Mouse (Mus musculus) lung, embryonic 15.5 days (tissue): Measurements from ENCODE around the gene Vps25. TPM values are rescaled to one million over a fixed set of nuclear protein-coding genes. Genes with fewer than 3 reads are reported as not detected.

Experiments used
- ATAC-seq: fragments of 200-750 bp; cut with Nextera tagmentation; 2 replicates; pipeline ENCODE4 v1.8.0; 2017; ENCODE audit warnings: moderate number of reproducible peaks, borderline replicate concordance; ENCODE audit not compliant: low FRiP score, low TSS enrichment; ENCODE audit errors: extremely low read depth
- H3K27ac ChIP-seq: fragments of 300-500 bp; sonication (generic); 2 replicates; pipeline ENCODE4 v1.5.1; 2015; ENCODE audit warnings: moderate library complexity, mild to moderate bottlenecking, inconsistent platforms
- H3K27me3 ChIP-seq: fragments of 300-500 bp; sonication (generic); 2 replicates; pipeline ENCODE4 v1.6.1; 2015; ENCODE audit warnings: inconsistent platforms
- H3K36me3 ChIP-seq: fragments of 300-500 bp; sonication (generic); 2 replicates; pipeline ENCODE4 v1.6.1; 2015; ENCODE audit warnings: inconsistent platforms
- H3K4me1 ChIP-seq: fragments of 300-500 bp; sonication (generic); 2 replicates; pipeline ENCODE4 v1.6.1; 2015; ENCODE audit warnings: inconsistent platforms
- H3K4me2 ChIP-seq: fragments of 300-500 bp; sonication (generic); 2 replicates; pipeline ENCODE4 v1.6.1; 2015; ENCODE audit warnings: inconsistent platforms, mild to moderate bottlenecking, moderate library complexity
- H3K4me3 ChIP-seq: fragments of 300-500 bp; sonication (generic); 2 replicates; pipeline ENCODE4 v1.5.1; 2015; ENCODE audit warnings: mild to moderate bottlenecking, inconsistent platforms
- H3K9ac ChIP-seq: fragments of 300-500 bp; sonication (generic); 2 replicates; pipeline ENCODE4 v1.6.1; 2015; ENCODE audit warnings: inconsistent platforms
- H3K9me3 ChIP-seq: fragments of 300-500 bp; sonication (generic); 2 replicates; pipeline ENCODE4 v1.6.1; 2016; ENCODE audit warnings: inconsistent platforms
- whole genome bisulfite sequencing: fragments of 180-500 bp; shearing (Covaris S2); methylation state at CpG from one replicate; pipeline ENCODE4 v1.1.7; 2015; 5-methylcytosine and 5-hydroxymethylcytosine counted together
- polyA plus RNA-seq: library from polyadenylated mRNA; unstranded; fragments of >200 nt; fragmentation: Nextera tagmentation; extraction: Ambion mirVana; gene quantifications from 2 replicates; pipeline ENCODE4 v1.2.1, GENCODE M21; 2015

The Vps25 gene
- polyA plus RNA-seq: 127 and 128 TPM in 2 replicates

DNA sequence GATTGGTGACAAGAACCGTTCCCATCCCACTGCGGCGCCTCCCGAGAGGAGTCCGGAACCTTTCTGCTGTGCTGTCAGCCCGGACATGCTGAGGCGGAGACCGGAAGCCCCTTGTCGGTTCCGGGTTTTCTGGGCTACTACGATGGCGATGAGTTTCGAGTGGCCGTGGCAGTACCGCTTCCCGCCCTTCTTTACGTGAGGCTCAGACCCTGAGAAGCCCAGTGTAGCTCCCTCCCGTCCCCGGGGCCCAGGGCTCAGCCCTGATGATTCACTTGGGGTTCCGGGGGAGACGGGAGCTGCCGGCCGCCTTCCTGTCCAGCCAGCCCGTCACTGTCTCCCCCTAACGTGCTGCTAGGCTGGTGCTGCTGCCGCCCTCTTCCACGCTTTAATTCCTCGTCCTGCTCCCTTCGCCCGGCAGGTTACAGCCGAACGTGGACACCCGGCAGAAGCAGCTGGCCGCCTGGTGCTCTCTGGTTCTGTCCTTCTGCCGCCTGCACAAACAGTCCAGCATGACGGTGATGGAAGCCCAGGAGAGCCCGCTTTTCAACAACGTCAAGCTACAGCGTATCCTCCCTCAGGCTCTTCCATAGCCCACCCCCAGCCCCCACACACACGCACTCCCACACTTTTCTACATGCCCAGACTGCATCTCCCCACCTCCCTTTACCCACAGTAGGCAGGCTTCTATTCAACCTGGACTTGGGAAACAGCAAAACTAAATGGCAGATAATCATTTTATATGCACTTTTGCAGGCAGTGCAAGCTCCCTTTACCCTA, at the start of gene Vps25:
Gene Vps25, plus strand, starts transcription at position 95 of the 777 bp plus-strand sequence.
- H3K4me1 ChIP-seq: peaks cover 21% of the 10 kb centered on the region
- peak within 1 kb of the TSS; percentile 97 for H3K4me3 ChIP-seq
- H3K9me3 ChIP-seq: no peaks in the 10 kb centered on the region
- H3K36me3 ChIP-seq: 0 out of 2 replicates have a peak, but pooled peaks cover 9% of the 10 kb centered on the region
- H3K9ac ChIP-seq: peak within 1 kb of the TSS; percentile 97
- ATAC-seq: peak; percentile 79
- WGBS: under 1% methylated on average over 40 of the region's 40 CpGs
- H3K27ac ChIP-seq: peak within 1 kb of the TSS; percentile 93
- H3K4me2 ChIP-seq: peak within 1 kb of the TSS; percentile 95
- H3K27me3 ChIP-seq: no peaks in the 10 kb centered on the region

DNA sequence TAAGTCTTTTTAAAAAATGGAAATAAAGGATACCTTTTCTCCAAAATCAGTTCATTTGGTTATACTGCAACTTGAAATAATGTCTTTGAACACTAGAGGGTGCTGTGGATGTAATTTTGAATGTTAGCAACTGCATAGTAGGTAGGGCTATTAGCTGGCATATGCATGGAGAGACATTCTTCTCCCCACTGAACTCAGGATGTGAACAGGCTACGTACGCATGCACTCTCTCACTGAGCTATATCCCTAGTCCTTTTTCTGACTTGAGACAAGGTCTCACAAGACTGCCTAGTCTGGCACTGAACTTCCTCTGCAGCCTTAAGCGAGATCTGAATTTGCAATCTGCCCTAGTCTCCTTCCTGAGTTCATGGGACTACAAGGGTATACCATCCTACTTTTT, 41.5 kb upstream of the Vps25 start:
- Histone ChIP-seq H3K4me3 (no peak overlapping the region), H3K9me3 (no peaks in the 10 kb centered on the region), H3K4me1 (no peaks in the 10 kb centered on the region), H3K9ac (no peak overlapping the region), H3K27me3 (no peaks in the 10 kb centered on the region), H3K36me3 (peaks cover 66% of the 10 kb centered on the region), H3K27ac (no peak overlapping the region), H3K4me2 (no peak overlapping the region)
- ATAC-seq: no peak
- 24% methylated on average over 3 of the region's 3 CpGs for WGBS

DNA sequence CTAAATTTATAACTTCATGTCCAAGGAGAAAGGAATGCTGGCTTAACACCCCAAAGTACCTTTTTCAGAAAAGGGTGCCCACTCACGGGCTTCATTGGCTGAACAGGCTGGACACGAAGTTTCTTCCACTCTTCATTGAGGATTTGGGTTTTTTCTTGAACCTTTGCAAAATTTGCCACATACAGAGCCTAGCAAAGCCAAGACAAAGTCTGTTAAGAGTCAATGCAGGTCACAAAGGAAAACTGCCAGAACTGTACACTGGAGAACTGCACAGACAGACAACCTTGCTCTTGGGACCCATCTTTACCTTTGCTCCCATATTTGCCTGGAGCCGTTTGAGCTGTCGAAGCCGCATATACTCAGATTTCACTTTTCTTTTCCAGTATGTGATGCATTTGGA, 36.6 kb upstream of the Vps25 start:
- no peaks in the 10 kb centered on the region for H3K4me1 ChIP-seq
- H3K9ac ChIP-seq: no peak overlapping the region
- 87% methylated on average over 5 of the region's 5 CpGs for WGBS
- H3K9me3 ChIP-seq: no peaks in the 10 kb centered on the region
- peaks cover 37% of the 10 kb centered on the region for H3K36me3 ChIP-seq
- no peak for ATAC-seq
- no peak overlapping the region for H3K4me2 ChIP-seq
- no peaks in the 10 kb centered on the region for H3K27me3 ChIP-seq
- no peak overlapping the region for H3K4me3 ChIP-seq
- H3K27ac ChIP-seq: no peak overlapping the region

DNA sequence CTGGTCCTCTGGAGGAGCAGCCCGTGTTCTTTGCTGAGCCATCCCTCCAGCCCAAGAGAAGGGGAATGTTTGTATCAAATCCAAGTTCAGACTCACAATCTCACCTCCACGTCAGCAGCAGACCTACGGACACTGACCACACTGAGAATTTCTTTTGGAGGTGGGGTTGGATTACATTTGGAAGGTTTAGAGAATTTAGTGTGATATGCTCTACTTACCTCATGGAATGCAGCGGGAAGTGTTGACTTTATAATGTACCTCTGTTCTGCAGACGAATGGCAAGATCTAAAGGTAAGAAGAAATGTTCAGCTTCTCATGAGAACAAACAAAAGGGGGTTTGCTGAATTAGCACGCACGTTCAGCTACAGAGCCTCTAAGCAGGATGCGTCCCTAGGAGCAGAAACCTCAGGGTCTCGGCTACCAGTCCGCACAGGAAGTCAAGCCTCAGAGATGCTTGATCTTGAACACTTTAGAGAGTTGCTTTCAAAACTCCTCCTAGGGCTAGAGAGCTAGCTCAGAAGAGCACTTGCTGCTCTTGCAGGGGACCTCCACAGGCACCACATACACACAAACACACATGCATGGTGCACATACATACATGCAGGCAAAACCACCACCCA, 35.0 kb upstream of the Vps25 start:
- Histone ChIP-seq H3K27me3 (no peaks in the 10 kb centered on the region), H3K27ac (no peak overlapping the region), H3K36me3 (peaks cover 27% of the 10 kb centered on the region), H3K4me1 (no peaks in the 10 kb centered on the region), H3K9ac (no peak overlapping the region), H3K9me3 (no peaks in the 10 kb centered on the region), H3K4me3 (no peak overlapping the region), H3K4me2 (no peak overlapping the region)
- no peak for ATAC-seq
- 70% methylated on average over 10 of the region's 10 CpGs for WGBS

DNA sequence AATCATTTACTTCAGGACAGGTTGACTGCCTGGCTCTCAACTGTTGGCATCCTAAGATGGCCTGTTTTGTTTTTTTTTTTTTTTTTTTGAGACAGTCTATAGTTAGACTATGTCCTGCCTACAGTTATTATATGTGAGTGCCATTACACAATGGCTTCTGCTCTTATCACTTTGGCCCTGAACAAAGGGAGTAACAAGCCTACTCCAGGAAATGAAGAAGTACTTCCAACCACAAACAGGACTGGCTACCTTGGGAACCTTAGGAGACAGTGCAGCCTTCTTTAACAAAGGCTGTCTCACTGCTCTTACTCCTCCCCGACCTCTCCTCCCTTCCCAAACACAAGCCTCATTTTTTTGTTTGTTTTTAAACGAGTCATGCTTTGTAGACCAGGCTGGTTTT, 32.7 kb upstream of the Vps25 start:
- H3K4me2 ChIP-seq: no peak overlapping the region

DNA sequence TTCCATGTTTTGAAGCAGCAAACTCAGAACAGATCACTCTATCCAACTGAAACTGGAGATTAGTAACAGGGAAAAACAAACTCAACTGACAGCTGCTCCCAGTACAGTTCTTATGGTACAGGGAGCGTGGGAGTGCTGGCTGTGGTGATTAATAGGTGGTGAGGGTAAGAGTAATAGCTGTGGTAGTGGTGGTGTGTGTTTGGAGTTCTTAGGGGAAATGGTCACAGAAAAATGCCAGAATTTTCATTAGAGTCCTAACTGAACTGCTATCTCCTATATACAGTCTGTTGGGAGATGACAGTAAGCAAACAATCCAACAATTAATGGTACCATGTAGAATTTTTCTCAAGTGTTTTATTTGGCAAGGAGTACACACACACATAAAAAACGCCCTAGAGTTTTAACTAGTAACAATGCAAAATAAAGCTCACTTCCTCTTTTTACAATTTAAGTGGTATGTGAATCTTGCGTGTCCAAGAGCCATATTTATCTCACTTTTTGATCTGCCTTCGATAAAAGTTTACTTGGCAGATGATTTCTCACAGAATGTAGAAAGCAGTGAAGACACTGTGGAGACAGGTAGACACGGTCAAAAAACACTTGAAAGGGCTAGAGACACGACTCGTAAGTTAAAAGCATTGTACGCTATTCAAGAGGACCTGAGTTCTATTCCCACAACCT, 32.1 kb upstream of the Vps25 start:
- peak overlapping the region; percentile 43; the same call in 1 of the 2 replicates for H3K27ac ChIP-seq
- peaks cover 6% of the 10 kb centered on the region; the same call in 1 of the 2 replicates for H3K4me1 ChIP-seq
- 68% methylated on average over 8 of the region's 8 CpGs for WGBS
- H3K36me3 ChIP-seq: 0 out of 2 replicates have a peak, but pooled peaks cover 2% of the 10 kb centered on the region
- no peak overlapping the region for H3K4me3 ChIP-seq
- H3K9me3 ChIP-seq: no peaks in the 10 kb centered on the region
- no peak overlapping the region for H3K4me2 ChIP-seq
- ATAC-seq: no peak
- no peaks in the 10 kb centered on the region for H3K27me3 ChIP-seq
- no peak overlapping the region for H3K9ac ChIP-seq

More for the DNA sequence above, 32.7 kb upstream of the Vps25 start:
- Histone ChIP-seq H3K4me3 (no peak overlapping the region), H3K27me3 (no peaks in the 10 kb centered on the region), H3K36me3 (peaks cover 6% of the 10 kb centered on the region; the same call in 1 of the 2 replicates), H3K9me3 (no peaks in the 10 kb centered on the region), H3K9ac (no peak overlapping the region), H3K4me1 (peaks cover 6% of the 10 kb centered on the region; the same call in 1 of the 2 replicates), H3K27ac (peak overlapping the region; percentile 43; the same call in 1 of the 2 replicates)
- no peak for ATAC-seq
- WGBS: 23% methylated on average over 2 of the region's 2 CpGs

DNA sequence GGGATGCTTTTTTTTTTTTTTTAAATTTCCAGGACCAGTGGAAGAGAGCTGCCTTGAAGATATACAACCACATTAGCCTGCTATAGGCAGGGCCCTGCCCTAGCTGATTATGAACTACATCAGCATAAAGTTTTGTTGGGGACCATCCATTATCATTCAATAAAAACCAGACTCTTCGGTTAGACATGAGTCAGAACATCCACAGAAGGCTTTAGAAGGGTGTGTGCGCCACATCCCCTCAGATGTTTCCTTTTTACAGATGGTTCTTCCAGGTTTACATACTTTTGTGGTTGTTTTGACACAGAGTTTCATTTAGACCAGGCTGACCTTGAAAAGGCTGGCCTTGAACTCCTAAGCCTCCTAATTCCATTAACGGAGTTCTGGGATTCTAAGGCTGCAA, 29.2 kb upstream of the Vps25 start:
- Histone ChIP-seq H3K9ac (no peak overlapping the region), H3K27ac (no peak overlapping the region), H3K4me1 (peaks cover 13% of the 10 kb centered on the region), H3K9me3 (no peaks in the 10 kb centered on the region), H3K36me3 (no peaks in the 10 kb centered on the region), H3K4me3 (no peak overlapping the region), H3K27me3 (no peaks in the 10 kb centered on the region), H3K4me2 (no peak overlapping the region)
- ATAC-seq: no peak
- 85% methylated on average over 3 of the region's 3 CpGs for WGBS

DNA sequence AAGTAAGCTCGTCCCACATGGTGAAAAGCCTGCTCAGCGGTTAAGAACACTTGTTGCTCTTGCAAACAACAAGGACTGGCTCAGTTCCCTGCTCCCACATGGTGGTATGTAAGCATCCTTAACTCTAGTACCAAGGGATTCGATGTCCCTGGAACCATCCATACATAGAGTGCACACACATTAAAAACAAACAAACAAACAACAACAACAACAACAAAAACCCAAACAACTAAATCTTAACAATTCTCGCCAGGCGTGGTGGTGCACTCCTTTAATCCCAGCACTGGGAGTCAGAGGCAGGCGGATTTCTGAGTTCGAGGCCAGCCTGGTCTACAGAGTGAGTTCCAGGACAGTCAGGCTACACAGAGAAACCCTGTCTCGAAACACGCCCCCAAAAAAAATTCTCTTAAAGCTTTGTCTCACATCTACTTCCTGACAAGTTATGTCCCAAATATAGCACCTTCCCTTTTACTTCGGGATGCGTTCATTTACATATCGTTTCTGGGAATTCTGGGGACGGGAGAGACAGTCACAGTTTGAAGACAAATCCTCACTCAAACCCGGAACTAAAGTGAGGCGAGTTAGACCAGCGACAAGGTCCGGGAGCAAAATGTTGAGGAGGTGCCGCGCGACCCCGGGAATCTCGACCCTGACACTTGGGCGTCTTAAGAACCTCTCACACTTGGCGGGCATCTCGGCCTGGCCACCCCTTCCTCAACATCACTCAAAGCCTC, 28.0 kb upstream of the Vps25 start:
- WGBS: 15% methylated on average over 25 of the region's 25 CpGs
- peak overlapping the region; percentile 78 for H3K4me3 ChIP-seq
- no peaks in the 10 kb centered on the region for H3K9me3 ChIP-seq
- H3K4me2 ChIP-seq: peak overlapping the region; percentile 81
- H3K27ac ChIP-seq: peak overlapping the region; percentile 86
- H3K4me1 ChIP-seq: peaks cover 24% of the 10 kb centered on the region
- H3K9ac ChIP-seq: peak overlapping the region; percentile 77
- no peak for ATAC-seq
- H3K36me3 ChIP-seq: no peaks in the 10 kb centered on the region
- H3K27me3 ChIP-seq: no peaks in the 10 kb centered on the region

DNA sequence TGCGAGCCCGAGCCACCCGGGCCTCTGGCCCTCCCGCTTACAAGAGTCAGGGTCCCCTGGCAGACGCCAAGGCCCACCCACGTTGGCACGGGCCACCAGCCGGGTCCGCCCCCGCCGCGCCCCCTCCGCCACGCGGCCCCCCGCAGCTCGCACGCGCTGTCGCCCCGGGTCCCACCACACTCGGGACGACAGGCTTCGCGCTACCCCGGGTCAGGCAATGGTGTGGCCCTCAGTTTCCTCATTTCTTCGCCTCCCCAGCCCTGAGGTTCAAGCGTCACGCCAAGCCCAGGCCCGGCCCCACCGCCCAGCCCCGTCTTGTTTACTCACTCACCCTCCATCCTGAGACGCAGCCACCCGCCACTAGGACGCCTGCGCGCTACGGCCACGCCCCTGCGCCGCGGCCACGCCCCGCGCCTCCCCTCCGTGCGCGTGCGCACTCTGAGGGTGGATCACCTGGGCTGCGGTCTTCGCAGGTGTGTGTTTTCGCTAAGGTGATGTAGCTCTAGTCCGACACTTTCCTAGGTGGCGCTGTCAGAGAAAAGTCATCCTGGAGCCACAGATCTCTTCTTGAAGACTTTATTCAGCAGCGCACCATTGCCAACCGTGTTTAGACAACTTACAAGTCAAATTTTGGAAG, 27.3 kb upstream of the Vps25 start, which contains the start of gene Ezh1:
Gene Ezh1, minus strand, starts transcription at position 399 of the 637 bp plus-strand sequence.
- Histone ChIP-seq H3K4me2 (peak within 1 kb of the TSS; percentile 81), H3K9me3 (no peaks in the 10 kb centered on the region), H3K4me1 (peaks cover 31% of the 10 kb centered on the region), H3K4me3 (peak within 1 kb of the TSS; percentile 78), H3K27ac (peak within 1 kb of the TSS; percentile 86), H3K36me3 (no peaks in the 10 kb centered on the region), H3K9ac (peak within 1 kb of the TSS; percentile 77), H3K27me3 (no peaks in the 10 kb centered on the region)
- peak; percentile 90 for ATAC-seq
- WGBS: 1% methylated on average over 51 of the region's 56 CpGs

DNA sequence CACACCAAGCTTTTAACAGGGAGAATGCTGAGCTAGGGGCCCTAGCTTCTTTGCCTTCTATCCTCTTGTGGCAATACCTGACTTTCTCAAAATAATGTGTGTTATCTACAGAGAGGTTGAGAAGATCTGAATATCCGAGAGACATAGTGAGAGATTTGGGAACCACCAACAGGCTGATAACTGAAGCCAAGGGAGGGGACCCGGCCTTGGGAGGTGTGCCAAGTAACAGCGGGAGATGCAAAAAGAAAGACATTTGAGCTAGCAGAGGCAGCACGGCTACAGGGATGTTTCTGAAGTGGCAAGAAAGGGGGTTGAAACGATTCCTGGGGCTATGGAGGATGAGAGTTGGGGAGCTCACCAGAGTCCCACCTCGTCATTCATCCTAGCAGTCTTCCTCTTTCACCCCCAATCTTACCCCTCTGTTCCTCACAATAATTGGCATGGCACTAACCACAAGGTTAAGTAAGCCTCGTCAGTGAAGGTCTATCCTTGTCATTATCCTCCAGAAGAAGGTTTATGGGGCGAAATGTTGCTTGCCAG, 24.1 kb upstream of the Vps25 start:
- Histone ChIP-seq H3K36me3 (no peaks in the 10 kb centered on the region), H3K27me3 (no peaks in the 10 kb centered on the region), H3K9ac (no peak overlapping the region), H3K4me2 (0 out of 2 replicates have a peak overlapping the region, but pooled peaks have one; percentile 10), H3K9me3 (no peaks in the 10 kb centered on the region), H3K4me1 (peaks cover 38% of the 10 kb centered on the region), H3K4me3 (no peak overlapping the region), H3K27ac (peak overlapping the region; percentile 98)
- no peak for ATAC-seq
- 21% methylated on average over 8 of the region's 8 CpGs for WGBS
